Mouse (Mus musculus) MEL (cell line): ENCODE measurements around the gene Qtrt1.

Source experiments
- MXI1 ChIP-seq: IDR thresholded peaks from 2 replicates; pipeline ENCODE4 v1.6.1; 2011; ENCODE audit warnings: mild to moderate bottlenecking, low read depth, low read length, improper control_type of control experiment
- RCOR1 ChIP-seq: IDR thresholded peaks from 2 replicates; pipeline ENCODE4 v1.6.1; 2012; ENCODE audit warnings: low read depth, mild to moderate bottlenecking, inconsistent platforms, low read length, improper control_type of control experiment
- ZKSCAN1 ChIP-seq: IDR thresholded peaks from 2 replicates; pipeline ENCODE4 v1.6.1; 2012; ENCODE audit warnings: low read depth, mild to moderate bottlenecking, inconsistent platforms, low read length, improper control_type of control experiment, moderate library complexity

DNA sequence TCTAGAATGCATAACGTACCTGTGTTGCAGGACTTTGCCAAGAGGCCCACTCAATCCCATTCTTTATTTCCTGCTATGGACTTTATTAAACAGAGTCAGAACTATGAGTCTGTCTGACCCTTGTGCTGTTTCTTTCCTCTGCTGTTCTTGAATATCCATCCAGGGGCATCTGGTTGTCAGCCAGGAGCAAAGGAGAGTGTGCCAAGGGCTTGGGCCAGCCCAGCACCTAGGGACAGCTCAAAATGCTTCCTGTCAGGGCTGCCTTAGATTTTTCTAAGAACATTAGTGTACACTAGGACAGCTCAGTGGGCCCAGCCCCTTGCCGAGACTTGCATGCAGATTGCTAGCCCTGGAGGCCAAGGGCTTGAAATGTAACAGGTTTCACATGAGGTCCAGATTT is 16.1 kb downstream of the Qtrt1 start:
- no peak for TF ChIP-seq ZKSCAN1
- no peak for TF ChIP-seq MXI1
- TF ChIP-seq RCOR1: no peak
